Mouse (Mus musculus): ENCODE measurements at regions not wholly inside any gene's neighbourhood (a gene's known extent, or its start where the extent isn't known, plus 50 kb on each side); places are given as distances from the start of the nearest gene placed in this dataset.
"Not testable (repeated sequence)": the region's sequence is repeated elsewhere in the genome, so short reads cannot be mapped to it uniquely, and the experiment has no call there.

DNA sequence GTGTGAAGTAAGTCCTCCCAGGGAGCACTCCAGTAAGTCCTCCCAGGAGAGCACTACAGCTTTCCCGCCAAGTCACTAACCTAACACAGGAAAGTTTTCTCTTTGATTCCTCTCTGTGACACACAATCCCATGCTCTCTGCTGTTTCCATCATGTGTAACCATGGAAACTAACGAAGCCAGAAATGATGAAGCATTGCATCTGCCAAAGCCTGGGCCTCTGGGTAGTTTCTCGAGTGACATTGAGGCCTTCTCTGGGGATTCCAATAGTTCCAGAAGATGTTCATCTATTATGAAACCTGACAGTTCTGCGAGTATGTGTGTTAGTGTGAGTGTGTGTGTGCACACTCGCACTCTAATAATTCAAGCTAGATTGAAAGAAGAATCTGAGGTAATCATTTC lies 140.7 kb upstream of the Zfp637 start:
- no peak for DNase-seq

- DNase-seq: no peak
Observed at GRCm38 (mm10) chr6:117701547-117701946, 139.4 kb upstream of the Zfp637 start.

- no peak for DNase-seq
Observed at GRCm38 (mm10) chr6:117706006-117706405, 135.0 kb upstream of the Zfp637 start.

DNA sequence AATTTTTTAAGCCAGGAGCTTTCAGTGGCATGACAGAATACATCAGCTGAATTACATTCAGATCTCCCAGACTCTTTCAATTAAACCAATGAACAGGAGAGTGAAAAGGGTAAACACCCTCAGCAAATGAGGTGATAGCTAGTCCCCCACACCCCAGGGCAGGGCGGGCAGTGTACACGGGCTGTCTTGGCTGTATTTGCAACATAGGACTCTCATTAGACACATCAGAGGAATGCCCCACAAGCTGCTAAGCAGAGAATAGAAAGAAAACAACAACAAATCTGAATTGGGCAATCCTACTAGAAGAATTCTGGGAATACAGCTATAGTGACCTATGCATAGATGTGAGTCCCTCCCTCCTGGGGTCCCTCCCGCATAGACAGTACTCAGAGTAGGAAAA lies 131.8 kb upstream of the Zfp637 start:
- DNase-seq: no peak

- DNase-seq: no peak
Observed at GRCm38 (mm10) chr6:117715056-117715777, 125.8 kb upstream of the Zfp637 start.

DNA sequence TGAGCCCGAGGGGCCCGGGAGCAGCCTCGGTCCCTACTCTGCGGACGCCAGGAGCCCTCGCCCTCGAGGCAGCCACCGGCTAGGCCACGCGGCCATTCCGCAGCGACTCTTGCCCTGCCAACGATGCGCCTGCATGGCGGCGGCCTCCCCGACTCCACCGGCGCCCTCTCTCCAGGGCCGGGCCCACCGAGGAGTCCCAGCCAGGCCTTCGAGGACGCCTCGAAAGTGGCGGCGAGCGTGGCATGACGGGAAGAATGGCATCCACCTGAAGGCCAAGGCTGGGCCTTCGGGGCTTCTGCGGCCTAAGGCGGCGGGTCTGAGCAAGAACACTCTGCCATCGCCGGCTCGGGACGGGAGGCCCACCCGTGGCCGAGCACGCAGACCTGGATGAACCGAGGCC lies 124.6 kb upstream of the Zfp637 start:
- not testable (repeated sequence) for DNase-seq

DNA sequence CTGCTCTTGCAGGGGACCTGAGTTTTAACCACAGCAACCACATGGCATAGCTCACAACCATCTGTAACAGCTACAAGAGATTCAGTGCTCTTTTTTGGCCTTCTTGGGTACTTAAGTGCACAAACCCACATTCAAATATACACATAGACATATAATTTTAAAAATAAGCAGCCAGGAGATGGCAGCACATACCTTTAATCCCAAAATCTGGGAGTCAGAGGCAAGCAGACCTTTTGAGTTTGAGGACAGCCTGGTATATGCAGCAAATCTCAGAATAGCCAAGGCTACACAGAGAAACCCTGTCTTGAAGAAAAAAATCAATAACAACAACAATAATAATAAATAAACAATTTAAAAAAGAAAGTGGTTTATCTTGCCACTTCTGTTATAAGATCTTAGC lies 88.6 kb upstream of the Zfp637 start:
- DNase-seq: not testable (repeated sequence)

DNA sequence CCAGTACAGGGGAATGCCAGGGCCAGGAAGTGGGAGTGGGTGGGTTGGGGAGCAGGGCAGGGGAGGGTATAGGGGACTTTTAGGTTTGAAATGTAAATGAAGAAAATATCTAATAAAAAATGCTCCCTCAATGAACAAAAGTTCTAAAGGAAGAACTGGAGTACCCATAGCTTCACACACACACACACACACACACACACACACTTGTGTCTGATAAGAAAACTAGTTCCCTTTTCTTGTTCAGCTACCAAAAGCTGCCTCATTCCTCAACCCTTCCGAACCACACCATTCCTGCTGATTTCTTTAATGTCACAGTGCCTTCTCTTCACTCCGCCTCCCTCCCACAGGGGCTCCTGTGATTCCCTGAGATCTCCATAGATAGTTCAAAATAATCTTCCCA lies 85.3 kb upstream of the Zfp637 start:
- DNase-seq: not testable (repeated sequence)

- no peak for DNase-seq
Observed at GRCm38 (mm10) chr6:117756176-117756575, 84.8 kb upstream of the Zfp637 start.

DNA sequence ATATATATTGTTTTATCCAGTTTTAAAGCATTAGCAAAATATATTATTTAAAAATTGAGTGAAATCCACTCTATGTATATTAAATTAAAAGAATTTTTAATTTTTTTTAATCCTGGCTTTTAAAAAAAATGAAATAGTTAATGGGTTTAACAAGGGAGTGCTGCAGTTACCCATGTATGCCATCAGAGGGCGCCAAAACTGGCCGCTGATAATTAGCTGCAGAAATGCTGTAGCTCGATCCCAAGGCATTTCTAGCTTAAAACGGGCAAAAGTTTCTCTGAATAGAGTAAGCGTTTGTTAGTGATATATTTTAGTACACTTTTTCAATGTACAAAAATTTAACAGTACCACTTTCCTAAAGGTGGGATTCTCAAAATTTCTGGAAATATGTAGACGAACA lies 82.5 kb upstream of the Zfp637 start:
- not testable (repeated sequence) for DNase-seq

DNA sequence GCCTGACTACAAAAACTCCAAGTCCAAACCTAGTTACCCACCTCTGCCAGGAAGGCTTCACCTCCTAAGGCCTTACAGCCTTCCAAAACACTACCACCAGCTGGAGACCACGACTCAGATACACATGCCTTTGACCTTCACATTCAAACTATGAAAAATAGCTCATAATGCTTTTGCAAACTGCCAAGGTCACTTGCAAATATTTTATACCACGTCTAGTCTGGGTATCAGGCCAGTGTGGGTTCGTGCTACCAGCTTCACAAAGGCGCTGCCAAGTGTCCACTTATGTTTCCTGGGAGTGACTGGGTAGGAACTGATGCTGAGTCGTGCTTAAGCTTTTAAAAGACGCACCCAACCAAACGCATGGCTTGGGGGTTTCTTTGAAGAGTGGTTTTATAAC lies 69.5 kb upstream of the Zfp637 start:
- no peak for DNase-seq

- DNase-seq: no peak
Observed at GRCm38 (mm10) chr6:117772396-117772795, 68.6 kb upstream of the Zfp637 start.

- no peak for DNase-seq
Observed at GRCm38 (mm10) chr6:117775304-117776050, 65.5 kb upstream of the Zfp637 start.

GRCm38 (mm10) chr6:117778027-117778426 lies 63.0 kb upstream of the Zfp637 start:
- no peak for DNase-seq

DNA sequence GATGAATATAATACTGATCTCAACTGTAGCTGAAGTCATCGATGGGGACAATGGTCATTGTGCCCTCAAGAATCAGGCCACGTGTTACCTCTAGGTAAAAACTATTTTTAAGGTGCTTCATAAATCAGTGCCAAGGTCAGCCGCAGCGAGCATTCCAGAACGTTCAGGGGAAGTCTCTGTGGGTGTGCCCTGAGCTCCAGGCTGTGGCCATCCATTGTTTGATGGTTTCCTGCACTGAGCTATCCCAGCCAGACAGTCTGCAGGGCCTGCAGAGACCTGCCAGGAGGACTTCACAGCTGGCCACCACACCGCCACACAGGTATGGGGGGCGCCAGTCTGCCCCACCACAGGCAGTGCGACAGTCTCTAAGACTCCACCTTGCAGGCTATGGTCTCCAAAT lies 62.5 kb upstream of the Zfp637 start:
- no peak for DNase-seq

DNA sequence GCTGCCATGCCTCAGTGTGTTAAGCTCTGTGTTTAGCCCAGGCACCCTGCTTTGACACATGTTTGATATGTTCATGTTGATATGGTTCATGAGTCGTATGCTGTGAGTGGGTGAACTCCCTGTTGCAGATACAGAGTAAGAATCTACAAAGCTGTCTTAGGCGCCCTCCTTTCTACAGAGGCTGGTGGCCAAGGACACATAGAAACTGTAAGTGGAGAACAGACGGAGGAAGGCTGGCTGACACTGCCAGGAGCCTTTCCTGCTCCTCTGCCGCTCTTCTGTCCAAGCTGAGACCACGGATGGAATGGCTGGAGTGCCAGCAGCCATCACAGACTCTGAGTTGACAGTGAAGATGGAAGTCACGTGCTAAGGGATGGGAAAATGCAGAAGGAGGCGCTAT lies 62.0 kb upstream of the Zfp637 start:
- no peak for DNase-seq

- DNase-seq: no peak
Observed at GRCm38 (mm10) chr6:117788580-117789540, 52.1 kb upstream of the Zfp637 start.

DNA sequence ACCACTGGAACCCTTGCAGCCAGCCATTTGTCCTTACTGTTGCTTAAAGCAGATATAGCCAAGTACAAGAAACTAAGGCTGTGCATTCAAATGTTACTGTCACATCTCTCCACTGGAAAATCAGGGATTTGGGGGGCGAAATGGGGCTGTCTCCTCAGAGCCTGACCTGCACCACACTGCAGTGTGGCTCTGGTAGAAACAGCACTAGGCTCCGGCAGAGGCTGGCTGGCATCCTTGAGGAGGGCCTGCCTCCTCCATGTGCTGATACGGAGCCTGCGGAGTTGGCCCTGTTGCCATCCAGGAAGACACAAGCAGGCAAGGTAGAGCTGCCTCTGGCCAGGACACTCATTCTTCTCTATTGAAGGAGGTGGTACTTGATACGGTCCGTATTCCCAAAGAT lies 50.4 kb upstream of the Zfp637 start:
- DNase-seq: no peak
